Mouse (Mus musculus) forebrain, embryonic 14.5 days (tissue): ENCODE results near the gene Stt3b. TPM values are rescaled to one million over a fixed set of nuclear protein-coding genes. Genes with fewer than 3 reads are reported as not detected.

Experiments
- ATAC-seq: fragments of 200-750 bp; cut with Nextera tagmentation; 2 replicates; pipeline ENCODE4 v1.8.0; 2017; ENCODE audit warnings: mild to moderate bottlenecking, moderate library complexity
- DNase-seq: peaks from one replicate; pipeline ENCODE4 v3.0.0-alpha.2; 2015; ENCODE audit warnings: low spot score
- H3K27ac ChIP-seq: fragments of 300-500 bp; sonication (generic); 2 replicates; pipeline ENCODE4 v1.5.1; 2014; ENCODE audit warnings: low read depth, mild to moderate bottlenecking, control low read depth, low read length, moderate library complexity
- H3K27me3 ChIP-seq: fragments of 300-500 bp; sonication (generic); replicated peaks from 2 replicates; pipeline ENCODE4 v1.6.1; 2014; ENCODE audit warnings: low read length, control low read depth, mixed read lengths; ENCODE audit not compliant: control insufficient read depth, insufficient read depth
- H3K36me3 ChIP-seq: fragments of 300-500 bp; sonication (generic); 2 replicates; pipeline ENCODE4 v1.6.1; 2014; ENCODE audit warnings: low read length, control low read depth; ENCODE audit not compliant: control insufficient read depth, insufficient read depth
- H3K4me1 ChIP-seq: fragments of 300-500 bp; sonication (generic); 2 replicates; pipeline ENCODE4 v1.6.1; 2014; ENCODE audit warnings: antibody characterized with exemption, low read length, control low read depth; ENCODE audit not compliant: control insufficient read depth, insufficient read depth
- H3K4me2 ChIP-seq: fragments of 300-500 bp; sonication (generic); 2 replicates; pipeline ENCODE4 v1.6.1; 2014; ENCODE audit warnings: mild to moderate bottlenecking, control low read depth, low read length
- H3K4me3 ChIP-seq: fragments of 300-500 bp; sonication (generic); 2 replicates; pipeline ENCODE4 v1.5.1; 2014; ENCODE audit warnings: low read depth, low read length, control low read depth
- H3K9ac ChIP-seq: fragments of 300-500 bp; sonication (generic); 2 replicates; pipeline ENCODE4 v1.6.1; 2014; ENCODE audit warnings: mild to moderate bottlenecking, low read length, control low read depth, moderate library complexity
- H3K9me3 ChIP-seq: fragments of 300-500 bp; sonication (generic); replicated peaks from 2 replicates; pipeline ENCODE4 v1.6.1; 2016; ENCODE audit warnings: low read length, control low read depth, mixed read lengths; ENCODE audit not compliant: control insufficient read depth
- WGBS: fragments of 180-500 bp; shearing (Covaris S2); extraction: QIAGEN DNeasy Blood & Tissue Kit; methylation state at CpG from one replicate; pipeline ENCODE4 v1.1.7; 2014; 5-methylcytosine and 5-hydroxymethylcytosine counted together
- polyA plus RNA-seq: library from polyadenylated mRNA; unstranded; fragments of >200 nt; fragmentation: Nextera tagmentation; extraction: Ambion mirVana; gene quantifications from 2 replicates; pipeline ENCODE4 v1.2.1, GENCODE M21; 2014

The Stt3b gene
- polyA plus RNA-seq, 1 experiment from 2014 or later = 74.8 TPM

- Histone ChIP-seq H3K4me3 (no peak overlapping the region), H3K9me3 (no peaks in the 10 kb centered on the region), H3K4me2 (no peak overlapping the region), H3K27me3 (no peaks in the 10 kb centered on the region), H3K9ac (no peak overlapping the region), H3K4me1 (peaks cover 6% of the 10 kb centered on the region; the same call in 1 of the 2 replicates), H3K27ac (no peak overlapping the region), H3K36me3 (no peaks in the 10 kb centered on the region)
- DNase-seq (peak; percentile 61), ATAC-seq (no peak)
- WGBS = 65% methylated on average over 9 of the region's 9 CpGs
Measured at GRCm38 (mm10) chr9:115341576-115341975, 31.4 kb upstream of the Stt3b start.

GRCm38 (mm10) chr9:115340212-115340815 lies 30.1 kb upstream of the Stt3b start:
- Histone ChIP-seq H3K4me2 (no peak overlapping the region), H3K9ac (no peak overlapping the region), H3K27ac (peak overlapping the region; percentile 27; the same call in 1 of the 2 replicates), H3K9me3 (no peaks in the 10 kb centered on the region), H3K4me1 (peaks cover 6% of the 10 kb centered on the region; the same call in 1 of the 2 replicates), H3K4me3 (no peak overlapping the region), H3K36me3 (no peaks in the 10 kb centered on the region), H3K27me3 (no peaks in the 10 kb centered on the region)
- ATAC-seq (no peak), DNase-seq (peak; percentile 34)
- 38% methylated on average over 12 of the region's 12 CpGs for whole genome bisulfite sequencing

GRCm38 (mm10) chr9:115338816-115339215 lies 28.6 kb upstream of the Stt3b start:
- DNase-seq = peak; percentile 85
- Histone ChIP-seq H3K27ac (peak overlapping the region; percentile 58; the same call in 1 of the 2 replicates), H3K27me3 (no peaks in the 10 kb centered on the region), H3K9me3 (no peaks in the 10 kb centered on the region), H3K4me3 (no peak overlapping the region), H3K4me2 (no peak overlapping the region), H3K4me1 (peaks cover 6% of the 10 kb centered on the region; the same call in 1 of the 2 replicates), H3K9ac (no peak overlapping the region), H3K36me3 (no peaks in the 10 kb centered on the region)
- 34% methylated on average over 6 of the region's 6 CpGs for WGBS
- ATAC-seq = peak; percentile 91

- no peak overlapping the region for H3K4me2 ChIP-seq
- no peak overlapping the region for H3K4me3 ChIP-seq
- WGBS = 86% methylated on average over 12 of the region's 12 CpGs
- no peaks in the 10 kb centered on the region for H3K27me3 ChIP-seq
- no peak overlapping the region for H3K9ac ChIP-seq
- no peaks in the 10 kb centered on the region for H3K9me3 ChIP-seq
- ATAC-seq = no peak
- no peak for DNase-seq
- H3K36me3 ChIP-seq = no peaks in the 10 kb centered on the region
- no peak overlapping the region for H3K27ac ChIP-seq
- H3K4me1 ChIP-seq = no peaks in the 10 kb centered on the region; the same call in 1 of the 2 replicates
Measured at GRCm38 (mm10) chr9:115333016-115333415, 22.8 kb upstream of the Stt3b start.

GRCm38 (mm10) chr9:115332339-115332738 lies 22.1 kb upstream of the Stt3b start:
- no peaks in the 10 kb centered on the region for H3K9me3 ChIP-seq
- no peaks in the 10 kb centered on the region for H3K36me3 ChIP-seq
- no peaks in the 10 kb centered on the region for H3K27me3 ChIP-seq
- no peaks in the 10 kb centered on the region; the same call in 1 of the 2 replicates for H3K4me1 ChIP-seq
- 89% methylated on average over 7 of the region's 7 CpGs for WGBS
- no peak overlapping the region for H3K9ac ChIP-seq
- H3K4me3 ChIP-seq = no peak overlapping the region
- DNase-seq = no peak
- no peak overlapping the region for H3K4me2 ChIP-seq
- no peak for ATAC-seq
- H3K27ac ChIP-seq = no peak overlapping the region

GRCm38 (mm10) chr9:115330861-115331476 lies 20.7 kb upstream of the Stt3b start:
- no peaks in the 10 kb centered on the region for H3K9me3 ChIP-seq
- ATAC-seq (no peak), DNase-seq (no peak)
- H3K4me1 ChIP-seq = no peaks in the 10 kb centered on the region; the same call in 1 of the 2 replicates
- H3K4me3 ChIP-seq = no peak overlapping the region
- H3K27me3 ChIP-seq = no peaks in the 10 kb centered on the region
- no peak overlapping the region for H3K9ac ChIP-seq
- H3K36me3 ChIP-seq = no peaks in the 10 kb centered on the region
- 65% methylated on average over 6 of the region's 6 CpGs for WGBS
- no peak overlapping the region for H3K4me2 ChIP-seq
- no peak overlapping the region for H3K27ac ChIP-seq

- 89% methylated on average over 4 of the region's 4 CpGs for WGBS
- H3K4me3 ChIP-seq = no peak overlapping the region
- peaks cover 7% of the 10 kb centered on the region; the same call in 1 of the 2 replicates for H3K4me1 ChIP-seq
- H3K27ac ChIP-seq = no peak overlapping the region
- DNase-seq (no peak), ATAC-seq (no peak)
- H3K9ac ChIP-seq = no peak overlapping the region
- no peaks in the 10 kb centered on the region for H3K36me3 ChIP-seq
- no peak overlapping the region for H3K4me2 ChIP-seq
- H3K9me3 ChIP-seq = no peaks in the 10 kb centered on the region
- no peaks in the 10 kb centered on the region for H3K27me3 ChIP-seq
Measured at GRCm38 (mm10) chr9:115326533-115326890, 16.3 kb upstream of the Stt3b start.

GRCm38 (mm10) chr9:115325831-115326532 lies 15.8 kb upstream of the Stt3b start:
- H3K36me3 ChIP-seq = no peaks in the 10 kb centered on the region
- WGBS = 87% methylated on average over 13 of the region's 13 CpGs

More at GRCm38 (mm10) chr9:115325831-115326532, 15.8 kb upstream of the Stt3b start:
- peaks cover 7% of the 10 kb centered on the region; the same call in 1 of the 2 replicates for H3K4me1 ChIP-seq
- no peak for ATAC-seq
- no peak overlapping the region for H3K9ac ChIP-seq
- H3K27me3 ChIP-seq = no peaks in the 10 kb centered on the region
- H3K4me3 ChIP-seq = no peak overlapping the region
- no peak overlapping the region for H3K4me2 ChIP-seq
- no peak for DNase-seq
- H3K9me3 ChIP-seq = no peaks in the 10 kb centered on the region
- no peak overlapping the region for H3K27ac ChIP-seq
